Mouse (Mus musculus): ENCODE measurements around the gene Avpr1b.
"Not testable (repeated sequence)": the region's sequence is repeated elsewhere in the genome, so short reads cannot be mapped to it uniquely, and the experiment has no call there.

Avpr1b gene

DNA sequence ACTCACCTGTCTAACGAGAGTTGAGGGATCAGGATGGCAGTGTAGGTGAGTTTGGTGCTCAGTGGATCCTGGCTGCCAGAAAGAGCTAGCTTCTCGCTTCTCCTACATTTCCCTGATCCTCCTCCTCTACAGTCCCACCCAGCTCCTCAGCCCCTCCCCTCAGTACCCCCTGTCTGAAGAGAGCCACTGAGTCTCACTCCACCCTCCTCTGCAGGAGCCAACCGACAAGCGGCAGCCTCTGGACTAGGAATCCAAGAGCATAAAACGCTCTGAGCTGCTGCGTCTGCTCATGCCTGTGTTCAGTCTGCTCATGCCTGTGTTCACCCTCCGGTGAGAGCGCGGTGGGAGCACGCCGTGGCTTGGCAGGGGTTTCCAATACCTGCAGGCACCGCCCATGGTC lies at the start of gene Avpr1b:
Gene Avpr1b (plus strand): TSS at position 335 of the 400 bp plus-strand sequence.
- DNase-seq (ENCODE audit: low spot score), result no peak

DNA sequence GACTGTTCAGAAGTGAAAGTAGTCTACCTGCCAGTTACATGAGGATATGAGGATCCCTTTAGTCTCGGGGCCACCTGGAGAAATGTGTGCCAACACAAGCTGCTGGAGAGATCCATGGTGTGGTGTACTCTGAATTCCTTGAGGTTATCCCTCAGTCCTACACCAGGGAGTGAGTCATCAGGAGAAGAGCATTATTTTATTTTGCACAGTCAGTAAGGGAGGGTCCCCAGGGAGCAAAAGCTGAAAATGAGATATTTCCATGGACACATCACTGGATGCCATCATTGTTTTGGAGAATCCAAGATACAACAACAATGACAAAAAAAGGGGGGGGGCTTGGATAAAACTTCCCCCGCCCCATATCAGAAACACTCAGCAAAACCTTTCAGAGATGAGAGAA lies 47.1 kb upstream of the Avpr1b start:
- DNase-seq (ENCODE audit: low spot score), result no peak

DNA sequence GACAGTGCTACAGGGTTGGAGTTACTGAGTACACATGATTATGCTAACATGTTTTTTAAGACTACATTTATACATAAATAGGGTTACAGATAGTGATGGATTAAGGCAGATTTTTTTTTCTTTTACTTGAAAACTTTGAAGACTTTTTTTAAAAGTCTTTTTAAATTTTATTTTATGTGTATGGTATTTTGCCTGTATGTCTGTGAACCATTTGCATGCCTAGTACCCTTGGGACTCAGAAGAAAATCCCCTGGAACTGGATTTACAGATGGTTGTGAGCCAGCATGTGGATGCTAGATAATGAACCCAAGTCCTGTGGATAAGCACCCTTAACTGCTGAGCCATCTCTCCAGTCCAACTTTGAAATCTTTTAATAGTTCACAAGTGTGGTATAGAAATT lies 45.6 kb upstream of the Avpr1b start:
- no peak for DNase-seq (ENCODE audit: low spot score)

DNA sequence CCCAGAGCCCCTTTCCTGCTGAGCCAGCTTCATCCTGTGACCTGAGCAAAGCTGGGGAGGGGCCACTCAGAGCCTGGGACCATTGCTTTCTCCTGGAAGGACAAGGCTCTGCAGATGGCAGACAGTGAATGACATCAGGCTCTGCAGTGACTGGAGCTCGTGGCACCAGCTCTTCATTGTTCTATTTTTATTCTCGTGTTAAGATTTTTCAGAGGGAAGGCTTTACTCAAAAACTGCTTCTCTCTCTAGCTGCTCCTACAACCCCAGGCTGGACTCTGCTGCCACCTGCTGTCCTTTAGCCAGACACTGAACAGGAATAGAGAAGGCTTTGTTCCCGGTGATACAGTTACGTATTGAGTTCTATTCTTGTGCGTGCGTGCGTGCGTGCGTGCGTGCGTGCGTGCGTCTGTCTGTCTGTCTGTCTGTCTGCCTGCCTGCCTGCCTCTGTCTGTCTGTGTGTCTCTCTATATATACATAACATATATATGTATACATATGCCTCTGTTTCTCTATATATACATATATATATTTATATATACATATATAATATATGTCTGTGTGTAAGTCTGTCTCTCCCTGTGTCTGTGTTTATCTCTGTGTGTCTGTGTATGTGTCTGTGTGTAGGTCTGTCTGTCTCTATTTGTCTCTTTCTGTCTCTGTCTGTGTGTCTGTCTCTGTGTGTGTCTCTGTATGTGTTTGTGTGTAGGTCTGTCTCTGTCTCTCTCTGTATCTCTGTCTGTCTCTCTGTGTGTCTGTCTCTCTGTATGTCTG lies 43.8 kb upstream of the Avpr1b start:
- peak; percentile 87 for DNase-seq (ENCODE audit: low spot score)

DNA sequence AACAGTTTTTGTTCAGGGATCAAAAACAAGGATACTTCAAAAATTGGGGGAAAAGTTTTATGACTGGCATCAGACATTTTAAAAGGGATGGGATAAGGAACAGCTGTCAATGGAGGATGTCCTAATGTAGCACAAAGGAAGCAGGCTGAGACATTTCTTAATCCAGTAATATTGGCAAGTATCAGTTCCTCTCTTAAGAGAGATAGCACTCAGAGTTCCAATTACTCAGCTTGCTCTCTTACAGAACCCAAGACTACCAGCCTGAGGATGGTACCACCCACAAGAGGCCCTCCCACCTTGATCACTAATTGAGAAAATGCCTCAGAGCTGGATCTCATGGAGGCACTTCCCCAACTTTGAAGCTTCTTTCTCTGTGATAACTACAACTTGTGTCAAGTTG lies 38.5 kb upstream of the Avpr1b start:
- DNase-seq (ENCODE audit: low spot score), result no peak

DNA sequence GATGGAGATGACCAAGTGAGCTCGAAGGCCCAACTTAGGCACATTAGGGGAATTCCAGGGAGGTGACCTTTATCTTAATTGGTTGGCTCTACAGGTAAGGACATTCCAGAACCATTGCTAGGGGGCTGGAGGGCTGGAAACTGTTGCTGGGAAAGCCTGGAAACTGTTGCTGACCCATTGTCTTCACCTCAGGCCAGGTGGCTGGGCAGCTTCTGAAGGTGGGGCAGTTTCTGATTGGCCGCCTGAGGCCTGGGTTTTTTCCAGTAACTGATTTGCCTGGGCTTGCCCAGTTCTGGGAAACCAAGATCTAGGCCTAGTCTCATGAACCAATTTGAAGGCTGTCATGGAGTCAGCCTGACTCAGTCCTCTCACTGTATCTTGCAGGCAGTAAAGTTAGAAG lies 37.0 kb upstream of the Avpr1b start:
- no peak for DNase-seq (ENCODE audit: low spot score)

DNA sequence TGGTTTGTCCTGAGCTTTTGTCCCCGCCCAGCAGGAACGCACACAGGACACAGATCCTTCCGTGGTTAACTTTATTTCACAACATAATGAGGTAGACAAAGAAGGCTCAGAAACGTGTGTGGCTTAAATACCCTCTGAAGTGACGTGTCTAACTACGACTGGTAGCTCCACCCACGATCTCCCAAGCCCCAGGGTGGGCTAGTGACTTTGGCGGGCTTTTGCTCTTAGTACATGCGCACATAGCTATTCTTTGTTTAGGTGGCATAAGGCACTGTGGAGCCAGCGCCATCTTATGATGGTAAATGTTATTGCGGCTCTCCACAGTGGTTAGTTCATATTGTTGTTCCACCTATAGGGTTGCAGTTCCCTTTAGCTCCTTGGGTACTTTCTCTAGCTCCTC lies 33.0 kb upstream of the Avpr1b start:
- not testable (repeated sequence) for DNase-seq (ENCODE audit: low spot score)

DNA sequence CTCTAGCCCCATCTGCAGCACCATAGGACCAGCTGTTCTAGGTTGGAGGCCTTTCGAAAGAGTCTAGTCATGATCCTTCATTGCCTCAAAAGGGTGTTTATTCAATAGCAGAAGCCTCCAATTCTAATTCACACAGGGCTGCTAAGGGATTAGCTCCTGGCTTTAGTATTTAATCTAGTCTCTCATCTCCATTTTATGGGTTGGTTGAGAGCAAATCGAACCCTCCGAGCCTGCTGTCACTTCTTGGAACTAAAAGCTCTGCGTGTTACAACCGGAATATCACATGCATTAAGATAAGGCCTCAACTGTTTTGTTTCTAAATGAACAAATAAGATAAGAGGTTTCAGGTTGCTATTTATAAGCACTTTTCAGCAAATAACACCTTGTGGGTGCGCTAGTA lies 29.3 kb upstream of the Avpr1b start:
- no peak for DNase-seq (ENCODE audit: low spot score)

DNA sequence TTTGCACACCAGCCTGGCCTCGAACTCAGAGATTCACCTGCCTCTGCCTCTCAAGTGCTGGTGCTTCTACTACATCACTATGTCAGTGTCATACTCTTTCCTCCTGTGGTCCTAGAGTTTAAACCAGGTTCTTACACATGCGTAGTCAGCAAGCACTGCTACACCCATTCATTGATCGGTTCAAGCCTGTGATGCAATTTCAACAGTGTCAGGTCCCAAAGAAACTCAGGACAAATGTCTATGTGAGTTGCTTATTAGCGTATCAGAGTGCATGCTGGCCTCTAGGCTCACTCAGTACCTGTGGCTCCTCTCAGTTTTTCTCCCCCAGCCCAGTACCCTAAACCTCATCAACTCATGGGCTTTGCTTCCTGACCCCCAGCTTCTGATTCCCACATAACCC lies 28.6 kb upstream of the Avpr1b start:
- DNase-seq (ENCODE audit: low spot score), result no peak

DNA sequence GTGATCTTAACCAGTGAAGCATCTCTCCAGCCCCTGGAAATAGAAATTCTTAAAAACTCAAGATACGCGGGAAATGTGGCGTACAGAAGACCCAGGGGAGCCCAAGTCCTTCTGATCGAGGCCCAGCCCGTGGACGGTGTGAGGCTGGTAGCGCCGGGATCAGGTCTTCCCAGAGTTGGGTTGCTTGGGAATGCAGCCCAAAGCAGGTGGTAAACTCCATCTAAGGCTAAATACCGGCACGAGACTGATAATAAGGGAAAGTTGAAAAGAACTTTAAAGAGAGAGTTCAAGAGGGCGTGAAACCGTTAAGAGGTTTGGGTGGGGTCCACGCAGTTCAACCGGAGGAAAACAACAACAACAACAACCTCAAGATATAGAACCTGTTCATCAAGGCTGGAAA lies 25.3 kb upstream of the Avpr1b start:
- DNase-seq (ENCODE audit: low spot score), result peak; percentile 81

DNA sequence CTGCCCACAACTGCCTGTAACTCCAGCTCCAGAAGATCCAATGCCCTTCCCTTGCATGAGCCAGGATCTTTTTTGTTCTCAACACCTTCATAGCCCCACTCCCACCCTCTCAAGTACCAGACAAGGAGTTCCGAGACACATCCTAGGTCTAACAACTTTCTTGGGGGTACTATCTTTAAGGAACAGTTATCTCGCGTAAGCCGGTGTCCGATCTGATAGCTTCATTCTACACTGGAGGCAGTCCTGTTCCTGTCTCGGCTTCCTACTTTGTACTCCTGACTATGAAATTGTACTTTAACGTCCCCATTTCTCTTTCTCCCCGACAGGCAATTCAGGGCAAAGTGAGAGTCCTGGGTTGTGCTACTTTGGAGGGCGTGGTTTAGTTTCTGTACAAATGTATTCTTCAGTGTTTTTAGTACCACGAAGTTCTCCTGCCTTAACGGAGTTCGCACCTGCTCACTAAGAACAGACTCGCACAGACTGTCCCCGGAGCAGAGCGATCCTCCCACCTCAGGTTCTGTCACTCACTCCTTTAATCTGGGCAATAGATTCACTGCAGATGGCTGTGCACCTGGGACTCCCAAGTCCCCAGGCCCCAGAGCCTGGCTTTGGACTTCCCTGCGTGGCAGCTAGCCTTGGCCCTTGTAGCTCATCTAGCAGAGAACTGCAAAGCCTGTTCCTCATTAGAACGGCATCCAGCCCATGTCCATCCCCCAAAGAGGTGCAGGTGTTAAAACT lies 19.9 kb upstream of the Avpr1b start:
- DNase-seq (ENCODE audit: low spot score), result no peak

DNA sequence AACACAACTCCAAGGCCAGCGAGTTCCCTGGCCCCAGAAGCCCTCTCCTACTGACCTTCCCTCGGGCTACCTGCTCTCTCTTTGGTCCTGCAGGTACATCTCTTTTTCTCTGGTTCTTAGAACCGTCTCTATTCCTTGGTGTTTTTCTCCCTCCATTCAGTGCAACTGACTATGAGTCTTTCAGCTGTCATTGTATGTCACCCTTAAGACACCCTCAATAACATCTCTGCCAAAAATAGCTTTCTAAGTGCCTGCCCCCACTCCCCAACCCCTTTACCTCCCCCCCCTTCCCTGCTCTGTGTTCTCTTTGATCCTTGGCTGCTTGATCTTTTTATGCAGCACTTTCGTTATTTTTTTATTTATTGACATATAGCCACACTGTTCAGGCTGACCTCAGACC lies 18.6 kb upstream of the Avpr1b start:
- no peak for DNase-seq (ENCODE audit: low spot score)

DNA sequence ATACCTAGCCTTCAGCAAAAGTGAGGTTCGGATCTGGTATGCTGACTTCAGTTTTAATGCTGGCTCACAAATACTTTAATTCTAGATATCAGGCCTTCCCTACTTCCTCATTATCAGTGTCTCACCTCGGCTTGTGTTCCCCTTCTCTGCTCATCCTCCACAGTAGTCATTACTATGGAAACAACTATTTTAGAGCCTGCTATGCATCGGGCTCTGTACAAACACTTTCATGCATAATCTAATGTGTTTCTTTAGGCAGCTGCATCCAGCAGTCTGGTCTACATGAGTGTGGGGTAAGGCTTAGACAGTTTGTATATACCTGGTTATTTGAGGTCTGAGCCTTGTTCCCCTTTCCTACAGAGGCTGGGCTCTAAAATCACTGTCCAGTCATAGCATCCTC lies 15.4 kb upstream of the Avpr1b start:
- no peak for DNase-seq (ENCODE audit: low spot score)

DNA sequence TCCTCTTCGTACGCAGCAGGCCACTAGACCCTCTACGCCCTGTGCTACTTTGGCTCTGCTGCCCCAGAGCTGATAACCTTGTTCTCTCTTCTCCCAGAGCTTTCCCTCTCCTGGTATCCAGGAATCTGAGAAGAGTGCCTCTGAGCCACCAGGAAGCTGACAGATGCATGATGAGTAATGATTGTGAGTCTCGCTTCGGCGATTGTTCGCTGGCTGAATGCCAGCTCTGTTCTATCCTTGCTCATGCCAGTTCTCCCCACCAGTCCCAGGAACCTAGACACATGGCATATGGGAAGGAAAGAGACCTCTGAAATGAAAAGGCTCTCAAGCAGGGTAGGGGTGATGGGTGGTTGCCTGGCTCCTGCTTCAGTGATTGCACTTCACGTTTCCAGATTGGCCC lies 12.2 kb upstream of the Avpr1b start:
- no peak for DNase-seq (ENCODE audit: low spot score)

DNA sequence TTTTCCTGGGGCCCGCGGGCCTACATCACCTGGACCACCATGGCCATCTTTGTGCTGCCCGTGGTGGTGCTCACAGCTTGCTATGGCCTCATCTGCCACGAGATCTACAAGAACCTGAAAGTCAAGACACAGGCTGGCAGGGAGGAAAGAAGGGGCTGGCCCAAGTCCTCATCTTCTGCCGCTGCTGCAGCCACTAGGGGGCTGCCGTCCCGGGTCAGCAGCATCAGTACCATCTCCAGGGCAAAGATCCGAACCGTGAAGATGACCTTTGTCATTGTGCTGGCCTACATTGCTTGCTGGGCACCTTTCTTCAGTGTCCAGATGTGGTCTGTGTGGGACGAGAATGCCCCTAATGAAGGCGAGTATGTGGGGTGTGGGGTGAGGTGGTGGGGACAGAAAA lies 1.3 kb downstream of the Avpr1b start:
- no peak for DNase-seq (ENCODE audit: low spot score)

DNA sequence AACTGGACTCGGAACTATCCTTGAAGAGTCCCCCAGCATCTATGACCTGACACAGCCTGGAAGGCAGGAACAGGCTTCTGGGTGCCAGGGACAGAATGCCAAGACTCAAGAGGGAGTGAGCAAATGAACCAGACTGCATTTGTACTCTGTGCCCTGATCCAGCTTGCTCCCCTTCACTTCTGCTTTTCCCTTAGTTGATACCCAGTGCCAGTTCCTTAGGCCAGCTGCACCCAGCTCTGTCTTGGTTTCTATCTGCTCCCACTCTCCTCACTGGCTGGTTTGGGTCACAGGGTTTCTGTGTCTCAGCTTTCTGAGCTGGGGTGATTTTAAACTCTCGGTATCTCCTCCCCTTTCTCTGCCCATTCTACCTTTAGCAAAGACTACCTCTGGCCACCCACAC lies 7.7 kb downstream of the Avpr1b start:
- no peak for DNase-seq (ENCODE audit: low spot score)

DNA sequence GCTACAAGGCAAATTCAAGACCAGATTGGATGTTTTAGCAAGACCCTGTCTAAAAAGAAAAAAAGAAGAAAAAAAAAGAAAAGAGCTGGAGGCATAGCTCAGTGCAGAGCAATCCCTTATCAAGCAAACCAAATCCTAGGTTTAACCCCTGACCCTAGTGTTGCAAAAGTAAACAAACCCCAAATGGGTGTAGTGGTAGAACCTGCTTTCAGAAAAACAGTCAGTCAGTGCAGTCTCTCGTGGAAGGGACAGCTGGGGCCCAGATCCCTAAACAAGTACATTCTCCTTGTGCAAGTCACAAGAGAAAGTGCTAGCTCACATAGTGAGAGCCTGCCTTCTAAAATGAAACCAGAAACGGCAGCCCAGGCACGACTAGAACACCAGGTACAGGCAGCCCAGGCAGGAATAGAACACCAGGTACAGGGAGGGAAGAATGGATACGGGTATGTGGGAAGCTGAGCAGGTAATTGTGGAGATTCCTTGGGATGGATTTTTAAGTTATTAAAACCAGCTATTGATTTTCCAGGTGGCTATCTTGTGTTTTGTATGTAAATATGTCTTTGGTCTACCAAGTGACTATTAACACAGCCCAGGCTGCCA lies 13.6 kb downstream of the Avpr1b start:
- DNase-seq (ENCODE audit: low spot score), result peak; percentile 71

DNA sequence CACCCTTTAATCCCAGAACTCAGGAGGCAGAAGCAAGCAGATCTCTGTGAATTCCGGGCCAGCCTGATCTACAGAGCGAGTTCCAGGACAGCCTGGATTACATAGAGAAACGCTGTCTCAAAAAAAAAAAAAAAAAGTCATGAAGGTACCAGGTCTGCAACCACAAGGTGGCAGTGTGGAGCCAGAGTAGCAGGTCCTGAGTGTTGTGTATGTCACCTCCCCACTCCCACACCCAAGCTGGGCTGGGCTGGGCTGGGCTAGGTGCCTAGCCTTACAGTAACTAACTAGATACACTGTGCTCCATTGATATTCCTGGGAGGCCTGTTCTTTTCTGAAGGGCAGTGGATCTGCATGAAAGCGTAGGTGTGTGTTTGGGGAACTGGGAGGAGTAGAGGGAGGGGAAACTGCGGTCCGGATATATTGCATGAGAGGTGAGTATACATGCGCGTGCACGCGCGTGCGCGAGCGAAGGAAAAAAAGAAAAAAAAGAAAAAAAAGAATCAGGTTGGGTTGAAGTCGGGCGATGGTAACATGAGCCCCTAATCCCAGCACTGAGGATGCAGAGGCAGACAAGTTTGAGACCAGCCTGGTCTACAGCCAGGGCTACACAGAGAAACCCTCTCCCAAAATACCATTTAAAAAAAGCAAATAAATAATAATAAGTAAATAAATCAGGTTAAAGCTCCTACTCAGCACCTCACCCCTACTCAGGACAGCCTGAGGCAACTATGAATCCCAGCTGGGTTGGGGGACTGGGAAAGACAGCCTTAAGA lies 14.5 kb downstream of the Avpr1b start:
- DNase-seq (ENCODE audit: low spot score), result peak; percentile 95

DNA sequence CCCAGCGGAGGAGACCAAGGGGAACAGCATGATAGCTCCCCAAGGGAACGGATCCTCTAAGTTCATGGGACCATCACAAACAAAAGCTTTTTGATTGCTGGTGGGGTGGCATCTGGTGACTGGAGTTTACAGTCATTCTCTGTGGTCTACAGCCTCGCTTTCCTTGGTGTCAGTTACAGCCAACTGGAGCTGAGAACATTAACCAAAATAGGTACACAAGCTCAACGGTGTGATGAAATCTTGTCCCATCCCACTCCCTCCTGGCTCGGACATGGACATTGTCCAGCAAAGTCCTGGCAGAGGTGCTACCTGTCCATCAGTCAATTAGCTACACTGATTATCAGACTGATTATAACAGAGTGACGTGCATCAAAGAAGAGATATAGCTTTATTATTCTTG lies 15.6 kb downstream of the Avpr1b start:
- DNase-seq (ENCODE audit: low spot score), result no peak

DNA sequence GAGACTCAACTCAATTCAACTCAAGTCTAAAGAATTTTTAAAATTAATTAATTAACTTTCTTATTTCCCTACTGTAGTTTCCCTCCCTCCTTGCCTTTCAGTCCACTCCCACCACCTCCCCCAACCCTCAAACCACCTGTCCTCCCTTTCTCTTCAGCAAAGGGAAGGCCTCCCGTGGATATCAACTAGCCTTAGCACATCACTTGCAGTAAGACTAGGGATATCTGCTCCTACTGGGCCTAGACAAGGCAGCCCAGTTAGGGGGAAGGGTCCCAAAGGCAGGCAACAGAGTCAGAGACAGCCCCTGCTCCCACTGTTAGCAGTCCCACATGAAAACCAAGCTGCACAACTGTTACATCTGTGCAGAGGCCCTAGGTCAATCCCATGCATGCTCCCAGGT lies 17.1 kb downstream of the Avpr1b start:
- DNase-seq (ENCODE audit: low spot score), result no peak

DNA sequence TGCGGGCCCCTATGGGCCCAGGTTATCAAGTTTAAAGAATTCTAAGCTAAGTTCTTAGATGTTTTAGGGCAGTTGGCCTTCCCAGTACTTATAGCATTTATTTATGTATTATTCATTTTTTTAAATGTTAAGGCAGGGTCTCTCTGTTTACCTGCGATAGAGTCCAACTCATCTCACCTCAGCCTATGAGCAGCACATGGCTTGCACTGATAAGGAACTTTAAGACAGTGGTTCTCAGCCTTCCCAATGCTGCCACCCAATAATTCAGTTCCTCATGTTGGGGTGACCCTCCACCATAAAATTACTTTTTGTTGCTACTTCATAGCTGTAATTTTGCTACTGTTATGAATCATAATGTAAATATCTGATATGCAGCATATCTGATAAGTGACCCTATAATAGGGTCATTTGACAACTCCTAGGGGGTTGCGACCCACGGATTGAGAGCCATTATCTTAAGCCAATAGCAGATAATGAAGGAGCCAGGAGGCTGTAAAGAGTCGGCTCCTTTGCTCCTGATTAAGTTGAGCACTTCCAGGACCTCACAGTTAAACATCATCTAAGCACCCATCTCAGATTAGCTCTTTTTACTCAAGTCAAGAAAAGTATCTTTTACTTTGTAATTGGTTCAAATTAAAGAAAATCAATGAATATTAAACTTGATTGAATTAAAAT lies 17.6 kb downstream of the Avpr1b start:
- no peak for DNase-seq (ENCODE audit: low spot score)

DNA sequence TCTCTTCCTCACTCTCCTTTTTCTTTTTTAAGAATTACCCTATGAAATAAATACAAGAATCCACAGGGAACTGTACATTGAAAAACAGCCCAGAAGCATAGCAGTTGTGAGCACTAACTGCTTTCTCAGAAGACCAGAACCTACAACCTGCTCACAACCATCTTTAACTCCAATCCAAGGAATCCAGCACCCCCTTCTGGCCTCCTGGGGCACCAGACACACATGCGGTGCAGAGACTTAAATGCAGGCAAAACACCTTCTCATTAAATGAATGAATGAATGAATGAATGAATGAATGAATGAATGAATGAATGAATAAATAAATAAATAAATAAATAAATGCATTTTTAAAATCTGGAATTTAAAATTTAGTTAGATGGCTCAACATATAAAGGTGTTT lies 19.5 kb downstream of the Avpr1b start:
- DNase-seq (ENCODE audit: low spot score), result no peak
